Mouse (Mus musculus) liver, postnatal 0 days (tissue): Measurements from ENCODE around the gene Dip2a.

Experiments used
- CTCF ChIP-seq: sonication (generic); IDR thresholded peaks from 2 replicates; pipeline ENCODE4 v1.5.1; 2016; ENCODE audit warnings: antibody characterized with exemption, low read depth
- EP300 ChIP-seq: IDR thresholded peaks from 2 replicates; pipeline ENCODE4 v1.6.1; 2016; ENCODE audit warnings: antibody characterized with exemption, low read depth, mild to moderate bottlenecking

GRCm38 (mm10) chr10:76289936-76290671, 55.0 kb downstream of the Dip2a start:
- TF ChIP-seq CTCF = no peak
- TF ChIP-seq EP300 = no peak
